Mouse (Mus musculus) stomach, postnatal 0 days (tissue): ENCODE data around the gene Fignl2. TPM values are rescaled to one million over a fixed set of nuclear protein-coding genes. Genes with fewer than 3 reads are reported as not detected.

Experiments used
- ATAC-seq: fragments of 200-750 bp; cut with Nextera tagmentation; 2 replicates; pipeline ENCODE4 v1.8.0; 2017; ENCODE audit not compliant: low FRiP score, low TSS enrichment
- DNase-seq: peaks from one replicate; pipeline ENCODE4 v3.0.0-alpha.2; 2016; ENCODE audit warnings: low spot score
- H3K27ac ChIP-seq: fragments of 300-500 bp; sonication (generic); replicated peaks from 2 replicates; pipeline ENCODE4 v1.5.1; 2014; ENCODE audit warnings: mild to moderate bottlenecking, control low read depth
- H3K27me3 ChIP-seq: fragments of 300-500 bp; sonication (generic); 2 replicates; pipeline ENCODE4 v1.6.1; 2014; ENCODE audit warnings: low read length; ENCODE audit not compliant: control insufficient read depth, insufficient read depth
- H3K36me3 ChIP-seq: fragments of 300-500 bp; sonication (generic); 2 replicates; pipeline ENCODE4 v1.6.1; 2014; ENCODE audit warnings: low read length, mixed read lengths; ENCODE audit not compliant: control insufficient read depth, insufficient read depth
- H3K4me1 ChIP-seq: fragments of 300-500 bp; sonication (generic); replicated peaks from 2 replicates; pipeline ENCODE4 v1.6.1; 2014; ENCODE audit warnings: antibody characterized with exemption; ENCODE audit not compliant: control insufficient read depth, insufficient read depth
- H3K4me2 ChIP-seq: fragments of 300-500 bp; sonication (generic); replicated peaks from 2 replicates; pipeline ENCODE4 v1.6.1; 2014; ENCODE audit warnings: low read depth, mild to moderate bottlenecking, control low read depth, moderate library complexity
- H3K4me3 ChIP-seq: fragments of 300-500 bp; sonication (generic); 2 replicates; pipeline ENCODE4 v1.5.1; 2014; ENCODE audit warnings: low read depth, low read length, control low read depth
- H3K9ac ChIP-seq: fragments of 300-500 bp; sonication (generic); 2 replicates; pipeline ENCODE4 v1.6.1; 2014; ENCODE audit warnings: mild to moderate bottlenecking, low read length, control low read depth, mixed read lengths
- H3K9me3 ChIP-seq: fragments of 300-500 bp; sonication (generic); 2 replicates; pipeline ENCODE4 v1.6.1; 2016; ENCODE audit warnings: low read length; ENCODE audit not compliant: control insufficient read depth
- CTCF ChIP-seq: IDR thresholded peaks from 2 replicates; pipeline ENCODE4 v1.5.1; 2016; ENCODE audit warnings: antibody characterized with exemption, low read depth, mild to moderate bottlenecking, moderate library complexity
- EP300 ChIP-seq: optimal IDR thresholded peaks from 2 replicates; pipeline ENCODE3; 2016; ENCODE audit warnings: antibody characterized with exemption
- WGBS: fragments of 180-500 bp; shearing (Covaris S2); extraction: QIAGEN DNeasy Blood & Tissue Kit; methylation state at CpG from one replicate; pipeline ENCODE4 v1.1.7; 2014; 5-methylcytosine and 5-hydroxymethylcytosine counted together
- polyA plus RNA-seq: library from polyadenylated mRNA; unstranded; fragments of >200 nt; fragmentation: Nextera tagmentation; extraction: Ambion mirVana; gene quantifications from 2 replicates; pipeline ENCODE4 v1.2.1, GENCODE M21; 2015

Fignl2 gene
- polyA plus RNA-seq, 1 experiment from 2014 or later = 0.19 TPM

DNA sequence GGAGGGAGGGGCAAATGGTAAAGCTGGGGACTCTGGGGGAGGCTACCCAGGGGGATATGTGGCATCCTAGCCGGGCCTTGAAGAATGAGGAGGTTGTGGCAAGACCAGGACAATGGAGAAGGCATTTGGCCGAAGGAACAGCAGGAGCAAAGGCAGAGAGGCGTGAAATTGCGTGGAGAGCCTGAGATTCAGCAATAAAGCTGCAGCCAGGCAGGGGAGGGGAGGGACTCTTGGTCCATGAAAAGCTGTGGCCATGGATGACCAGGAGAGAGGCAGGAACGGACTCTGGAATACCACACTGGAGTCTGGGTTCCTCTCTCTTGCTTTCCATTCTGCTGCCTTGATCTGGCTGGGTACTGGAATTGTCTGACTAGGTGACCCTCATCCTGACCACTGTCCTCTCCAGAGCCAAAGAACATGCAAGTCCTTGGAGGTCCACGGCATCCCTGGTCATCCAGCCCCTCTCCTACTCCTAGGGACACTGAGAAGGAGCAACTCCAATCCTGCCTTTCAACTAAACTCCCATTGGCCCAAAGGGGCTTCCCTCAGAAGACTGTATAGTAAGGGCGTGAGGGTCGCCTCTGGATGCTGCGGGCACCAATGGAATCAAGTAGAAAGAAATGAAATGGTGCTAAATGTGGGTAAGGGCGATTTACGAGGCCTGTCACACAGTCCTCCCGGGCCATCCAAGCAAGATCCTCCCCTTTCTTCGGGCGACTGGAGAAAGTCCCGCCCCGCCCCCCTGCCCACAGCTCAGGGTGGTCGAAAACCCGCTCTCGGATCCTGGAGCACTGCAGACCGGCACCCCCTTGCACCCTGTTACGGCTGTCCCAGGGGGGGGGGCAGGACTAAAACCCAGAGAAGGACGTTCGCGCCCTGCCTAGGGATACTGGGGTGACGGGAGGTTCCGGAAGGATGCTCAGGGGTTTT is 2.0 kb downstream of the Fignl2 start:
- Histone ChIP-seq H3K27ac (no peak overlapping the region), H3K9ac (peak overlapping the region; percentile 72; the same call in 1 of the 2 replicates), H3K4me1 (peaks cover 2% of the 10 kb centered on the region; the same call in 1 of the 2 replicates), H3K36me3 (no peaks in the 10 kb centered on the region), H3K4me3 (peak overlapping the region; percentile 78), H3K27me3 (no peaks in the 10 kb centered on the region), H3K9me3 (no peaks in the 10 kb centered on the region), H3K4me2 (peak overlapping the region; percentile 88)
- no peak for DNase-seq
- TF ChIP-seq EP300 (no peak), CTCF (no peak)
- WGBS = 33% methylated on average over 26 of the region's 26 CpGs
- ATAC-seq = no peak

DNA sequence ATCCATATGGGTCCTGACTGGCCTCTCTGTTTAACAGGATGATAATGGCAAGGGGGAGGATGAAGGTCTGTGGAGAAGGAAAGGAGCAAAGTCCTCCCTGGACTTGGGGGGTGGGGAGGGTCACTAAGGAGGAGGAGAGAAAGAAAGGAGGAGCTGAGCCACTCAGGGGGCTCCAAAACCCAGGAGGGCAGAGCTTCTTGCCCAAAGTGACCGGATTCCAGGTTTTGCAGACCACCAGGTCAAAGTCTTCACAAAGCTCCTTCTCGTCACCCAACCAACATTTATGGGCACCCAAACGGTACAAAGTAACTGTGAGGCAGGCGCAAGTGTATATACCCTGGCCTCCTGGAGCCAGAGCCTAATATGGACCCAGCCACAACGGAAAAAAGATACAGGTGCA is 2.7 kb downstream of the Fignl2 start:
- H3K9ac ChIP-seq = no peak overlapping the region
- H3K4me2 ChIP-seq = no peak overlapping the region
- TF ChIP-seq EP300 (no peak), CTCF (no peak)
- no peak overlapping the region for H3K4me3 ChIP-seq
- H3K27ac ChIP-seq = no peak overlapping the region
- DNase-seq (no peak), ATAC-seq (no peak)
- peaks cover 2% of the 10 kb centered on the region; the same call in 1 of the 2 replicates for H3K4me1 ChIP-seq
- WGBS = 74% methylated on average over 5 of the region's 5 CpGs
- no peaks in the 10 kb centered on the region for H3K9me3 ChIP-seq
- H3K27me3 ChIP-seq = no peaks in the 10 kb centered on the region
- H3K36me3 ChIP-seq = no peaks in the 10 kb centered on the region

DNA sequence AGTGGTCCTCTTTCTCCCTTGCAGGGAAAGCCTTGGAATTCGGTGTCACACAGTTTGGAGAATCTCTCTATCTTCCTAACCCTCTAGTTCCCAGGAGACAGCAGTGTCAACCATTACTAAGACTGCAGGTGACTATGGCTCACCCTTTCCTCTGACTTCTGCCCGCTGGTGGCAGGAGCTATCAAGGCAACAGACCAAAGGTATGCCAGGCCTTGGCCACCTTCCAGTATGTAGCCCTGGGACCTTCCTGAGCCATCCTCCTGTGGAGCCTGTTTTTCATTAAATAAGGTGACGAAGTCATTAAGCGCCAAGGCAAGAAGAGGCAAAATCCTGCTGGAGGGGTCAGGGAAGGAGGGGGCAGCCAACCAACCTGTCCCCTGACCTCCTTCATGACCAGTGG is 3.2 kb downstream of the Fignl2 start:
- Histone ChIP-seq H3K9me3 (no peaks in the 10 kb centered on the region), H3K9ac (no peak overlapping the region), H3K4me2 (no peak overlapping the region), H3K4me3 (no peak overlapping the region), H3K27me3 (no peaks in the 10 kb centered on the region), H3K4me1 (peaks cover 4% of the 10 kb centered on the region; the same call in 1 of the 2 replicates), H3K36me3 (no peaks in the 10 kb centered on the region), H3K27ac (0 out of 2 replicates have a peak overlapping the region, but pooled peaks have one; percentile 2)
- TF ChIP-seq EP300 = no peak
- 0 out of 2 replicates have a peak, but pooled peaks have one; percentile 18 for TF ChIP-seq CTCF
- ATAC-seq = no peak
- WGBS = 68% methylated on average over 4 of the region's 4 CpGs
- DNase-seq = no peak

DNA sequence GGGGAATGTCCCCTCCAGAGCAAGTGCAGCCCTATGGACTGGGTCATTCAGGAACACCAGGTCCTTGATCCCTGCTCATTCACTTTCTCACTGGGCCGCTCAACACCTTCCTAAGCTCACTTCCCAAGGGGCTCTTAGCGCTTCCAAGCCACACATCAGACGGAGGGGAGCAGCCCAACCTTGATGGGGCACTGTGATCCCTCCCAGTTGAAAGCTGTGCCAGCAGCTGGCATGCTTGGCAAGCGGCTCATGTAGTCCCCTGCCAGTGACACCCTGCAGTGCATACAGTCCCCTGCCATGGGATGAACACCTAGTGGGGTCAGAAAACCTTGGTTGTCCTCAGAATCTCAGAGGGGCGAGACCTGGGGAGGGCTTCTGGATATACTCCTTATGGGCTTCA is 4.3 kb downstream of the Fignl2 start:
- WGBS = 85% methylated on average over 5 of the region's 5 CpGs
- TF ChIP-seq EP300 = no peak
- TF ChIP-seq CTCF = no peak
- Histone ChIP-seq H3K36me3 (no peaks in the 10 kb centered on the region), H3K27ac (peak overlapping the region; percentile 8; the same call in 1 of the 2 replicates), H3K4me2 (no peak overlapping the region), H3K27me3 (no peaks in the 10 kb centered on the region), H3K9ac (no peak overlapping the region), H3K9me3 (no peaks in the 10 kb centered on the region), H3K4me3 (no peak overlapping the region), H3K4me1 (peaks cover 10% of the 10 kb centered on the region; the same call in 1 of the 2 replicates)
- ATAC-seq (no peak), DNase-seq (no peak)

DNA sequence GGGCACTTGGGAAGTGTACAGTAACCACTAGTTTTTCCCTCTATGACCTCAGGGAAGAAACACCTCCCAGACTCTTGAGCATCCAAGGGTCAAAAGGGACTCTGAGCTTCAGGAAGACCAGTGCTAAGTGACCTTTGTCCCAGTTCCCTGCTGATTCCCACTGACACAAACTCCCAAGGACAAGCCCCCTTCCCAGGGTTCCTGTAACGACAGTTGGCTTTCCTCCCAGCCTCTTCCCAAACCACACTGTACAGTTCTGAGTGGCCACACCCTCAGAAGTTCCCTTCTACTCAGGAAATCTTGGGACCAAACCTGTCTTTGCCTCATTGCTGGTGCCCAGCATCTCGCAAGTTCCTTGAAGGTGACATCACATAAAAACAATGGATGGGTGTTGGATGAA is 5.6 kb downstream of the Fignl2 start:
- no peak for ATAC-seq
- DNase-seq = no peak

GRCm38 (mm10) chr15:101070762-101071161 is 7.6 kb downstream of the Fignl2 start:
- 30% methylated on average over 5 of the region's 5 CpGs for WGBS
- Histone ChIP-seq H3K4me3 (no peak overlapping the region), H3K4me1 (peaks cover 10% of the 10 kb centered on the region; the same call in 1 of the 2 replicates), H3K4me2 (peak overlapping the region; percentile 14; the same call in 1 of the 2 replicates), H3K36me3 (no peaks in the 10 kb centered on the region), H3K27me3 (no peaks in the 10 kb centered on the region), H3K9ac (peak overlapping the region; percentile 23), H3K9me3 (no peaks in the 10 kb centered on the region), H3K27ac (peak overlapping the region; percentile 79)
- DNase-seq = peak; percentile 76
- TF ChIP-seq EP300 = peak; percentile 76
- TF ChIP-seq CTCF = no peak
- ATAC-seq = peak; percentile 79

More for the DNA sequence above, 5.6 kb downstream of the Fignl2 start:
- Histone ChIP-seq H3K27me3 (no peaks in the 10 kb centered on the region), H3K36me3 (no peaks in the 10 kb centered on the region), H3K27ac (peak overlapping the region; percentile 36; the same call in 1 of the 2 replicates), H3K9me3 (no peaks in the 10 kb centered on the region), H3K4me1 (peaks cover 10% of the 10 kb centered on the region; the same call in 1 of the 2 replicates), H3K4me3 (no peak overlapping the region), H3K9ac (no peak overlapping the region), H3K4me2 (no peak overlapping the region)
- WGBS = 51% methylated on average over 2 of the region's 2 CpGs
- TF ChIP-seq CTCF = no peak
- TF ChIP-seq EP300 = no peak
